Mouse (Mus musculus): ENCODE results near the gene Yipf7.

DNA sequence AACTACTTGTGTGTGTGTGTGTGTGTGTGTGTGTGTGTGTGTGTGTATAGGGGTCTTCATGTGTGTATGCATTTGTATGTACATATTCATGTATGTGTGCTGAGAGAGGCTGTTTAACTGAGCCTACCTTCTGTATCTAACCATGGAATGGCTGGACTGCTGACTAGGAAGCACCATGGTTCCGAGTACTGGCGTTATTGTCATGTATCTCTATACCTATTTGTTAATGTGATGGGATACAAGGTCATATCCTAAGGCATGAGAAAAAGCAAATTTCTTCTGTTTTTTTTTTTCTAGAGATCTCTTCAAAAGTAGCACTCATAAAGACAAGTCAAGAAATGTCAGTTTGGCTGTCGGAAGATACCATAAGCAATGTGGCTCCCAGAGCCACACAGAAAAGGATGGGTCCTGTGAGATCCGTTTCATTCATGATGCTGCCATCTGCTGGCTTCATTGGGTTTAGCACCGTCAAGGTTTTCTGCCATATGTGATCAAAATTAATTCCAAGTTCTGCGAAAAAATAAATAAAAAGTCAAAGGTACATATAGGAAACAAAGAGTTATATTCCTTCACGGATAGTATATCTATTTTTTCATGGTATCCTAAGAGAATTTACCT, 21.7 kb downstream of the Yipf7 start:
- TF ChIP-seq CTCF (IDR thresholded peaks at IDR 0.05; ENCODE audit: low read depth, low read length) (peak; percentile 29), POLR2A (IDR thresholded peaks at IDR 0.05; ENCODE audit: insufficient read depth, low read length) (no peak), EP300 (IDR thresholded peaks at IDR 0.05; ENCODE audit: insufficient read depth, low read depth, low read length) (no peak)

All from ES-Bruce4 (cell line).